Mouse (Mus musculus): Measurements from ENCODE around the gene Atoh8.

Atoh8 gene

GRCm38 (mm10) chr6:72225686-72226085 lies 9.7 kb downstream of the Atoh8 start:
- DNase-seq (ENCODE audit: low spot score) = no peak

GRCm38 (mm10) chr6:72223892-72224291 lies 11.5 kb downstream of the Atoh8 start:
- no peak for DNase-seq (ENCODE audit: low spot score)

DNA sequence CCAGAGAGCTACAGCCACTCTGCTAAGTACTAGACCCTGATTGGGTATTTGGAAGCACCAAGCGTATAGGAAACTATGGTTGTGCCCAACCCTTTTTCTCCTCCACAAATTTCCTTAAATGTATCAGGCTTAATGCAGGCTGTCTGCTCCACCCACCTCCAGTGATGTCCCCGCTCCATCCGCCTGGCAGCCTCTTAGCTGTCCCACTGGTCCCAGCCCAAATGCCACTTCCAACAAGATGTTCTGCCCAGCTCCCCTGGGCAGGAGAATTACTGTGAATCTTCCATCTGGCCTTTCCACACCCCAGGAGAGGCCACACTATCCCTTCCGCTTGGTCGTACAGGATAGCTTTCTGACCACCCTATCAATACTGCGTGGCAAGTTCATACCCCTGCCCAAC lies 12.5 kb downstream of the Atoh8 start:
- DNase-seq (ENCODE audit: low spot score) = no peak

- peak; percentile 64 for DNase-seq (ENCODE audit: low spot score)
These were observed 13.1 kb downstream of the Atoh8 start for GRCm38 (mm10) chr6:72222271-72222724.

DNA sequence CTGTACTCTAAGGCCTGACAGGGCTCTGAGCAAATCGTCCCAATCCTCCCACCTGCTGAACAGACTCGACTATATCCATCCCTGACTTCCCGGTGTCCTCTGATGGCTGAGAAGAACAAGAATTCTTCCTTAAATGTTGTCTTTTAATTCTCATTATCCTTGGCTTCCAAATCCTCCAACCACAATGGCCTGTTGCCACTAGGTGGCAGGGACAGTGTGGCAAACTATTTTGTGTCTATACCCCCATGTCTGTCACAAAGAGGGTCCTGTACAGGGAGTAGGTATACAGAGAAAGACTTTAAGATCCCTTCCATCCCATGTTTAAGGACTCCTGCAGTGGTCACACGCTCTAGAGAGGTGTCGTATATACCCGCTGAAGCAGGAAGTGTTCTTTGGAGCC lies 14.1 kb downstream of the Atoh8 start:
- no peak for DNase-seq (ENCODE audit: low spot score)

DNA sequence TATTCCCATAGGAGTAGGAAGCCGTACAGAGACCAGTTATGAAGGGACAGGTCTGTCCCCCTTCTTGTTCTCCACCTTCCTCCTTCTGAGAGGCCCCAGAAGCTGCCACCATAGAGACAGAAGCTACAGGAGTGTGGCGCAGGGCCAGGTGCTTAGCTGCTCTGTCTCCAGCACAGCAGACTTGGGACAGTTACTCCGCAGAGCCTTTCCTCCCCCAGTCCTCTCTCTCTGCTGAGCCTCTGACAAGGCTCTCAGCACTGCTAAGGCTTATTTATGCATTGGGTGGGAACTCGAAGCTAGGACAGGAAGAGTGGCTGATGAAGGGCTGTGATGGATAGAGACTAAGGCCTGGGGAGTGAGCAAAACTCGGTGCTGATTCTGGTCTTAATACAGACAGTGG lies 15.8 kb downstream of the Atoh8 start:
- no peak for DNase-seq (ENCODE audit: low spot score)

- no peak for DNase-seq (ENCODE audit: low spot score)
These were observed 17.1 kb downstream of the Atoh8 start for GRCm38 (mm10) chr6:72218281-72218680.

GRCm38 (mm10) chr6:72217415-72217784 lies 18.0 kb downstream of the Atoh8 start:
- no peak for DNase-seq (ENCODE audit: low spot score)

DNA sequence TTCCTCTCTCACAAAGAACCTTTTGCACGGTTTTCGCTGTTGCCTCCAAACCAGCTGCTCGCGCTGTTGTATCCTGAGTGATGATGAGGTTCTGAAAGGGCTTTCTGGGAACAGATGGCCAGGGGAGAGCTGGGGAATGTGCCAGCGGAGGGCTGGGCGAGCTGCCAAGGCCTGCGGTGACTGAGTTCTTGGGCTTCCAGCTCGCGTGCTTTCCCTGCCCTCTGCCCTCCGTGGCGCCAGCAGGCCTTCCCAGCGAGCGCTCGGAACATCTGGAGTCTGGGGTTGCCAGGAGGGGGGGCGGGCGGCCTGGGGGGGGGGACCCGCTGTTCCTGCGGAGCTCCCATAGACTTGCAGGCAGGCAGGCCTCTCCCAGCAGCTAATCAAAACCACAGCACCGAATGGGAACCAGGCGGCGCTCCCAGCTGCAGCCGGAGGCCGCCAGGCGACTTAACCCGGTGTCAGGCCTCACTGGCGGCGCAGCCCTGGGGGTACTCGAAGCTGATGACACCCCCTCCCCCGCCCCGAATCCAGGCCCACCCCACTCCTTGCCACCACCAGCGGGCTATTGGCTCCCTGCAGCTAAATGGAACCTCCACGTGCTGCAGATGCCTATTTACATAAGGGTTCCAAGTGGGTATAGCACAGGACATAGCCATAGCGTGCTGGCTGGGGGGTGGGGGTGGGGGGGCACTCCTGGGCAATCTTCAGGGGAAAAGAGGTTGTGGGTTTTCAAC lies 18.5 kb downstream of the Atoh8 start:
- peak; percentile 94 for DNase-seq (ENCODE audit: low spot score)

GRCm38 (mm10) chr6:72215582-72215981 lies 19.8 kb downstream of the Atoh8 start:
- DNase-seq (ENCODE audit: low spot score) = no peak

DNA sequence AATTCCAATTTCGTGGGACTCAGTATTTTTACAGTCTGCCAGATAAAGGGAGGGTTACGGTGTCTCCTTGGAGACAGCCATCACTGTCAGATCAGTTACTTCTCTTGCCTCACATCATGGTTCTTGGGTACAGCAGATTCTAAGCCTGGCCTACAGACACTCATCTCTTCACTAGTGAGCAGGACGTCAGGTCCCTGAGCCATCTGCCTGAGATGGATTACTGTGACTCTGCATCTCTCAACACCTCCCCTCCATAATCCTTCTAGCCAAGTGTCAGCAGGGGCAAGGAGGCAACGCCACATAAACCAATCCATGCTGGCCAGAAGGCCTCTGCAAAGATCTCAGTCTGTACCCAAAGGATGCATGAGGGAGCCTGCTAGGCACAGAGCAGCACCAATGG lies 24.0 kb downstream of the Atoh8 start:
- no peak for DNase-seq (ENCODE audit: low spot score)

- DNase-seq (ENCODE audit: low spot score) = no peak
These were observed 24.6 kb downstream of the Atoh8 start for GRCm38 (mm10) chr6:72210823-72211222.

DNA sequence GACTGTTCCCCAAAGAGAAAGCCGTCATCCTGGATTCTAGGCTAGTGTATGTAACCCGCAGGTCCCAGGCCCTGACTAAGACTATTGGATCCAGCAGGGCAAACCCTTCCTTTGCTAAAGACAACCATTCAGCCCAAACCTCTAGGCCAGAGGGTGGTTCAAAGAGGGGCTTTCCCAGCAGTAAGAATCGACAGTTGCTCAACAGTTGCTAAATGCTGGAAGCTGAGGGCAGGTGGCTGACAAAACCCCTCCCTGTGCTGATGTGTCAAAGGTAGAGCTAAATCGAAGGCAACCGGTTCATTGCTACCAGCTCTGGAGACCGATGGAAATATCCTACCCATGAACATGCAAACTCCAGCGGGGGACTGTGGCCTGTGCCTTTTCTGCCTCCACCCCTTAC lies 25.6 kb downstream of the Atoh8 start:
- DNase-seq (ENCODE audit: low spot score) = no peak

DNA sequence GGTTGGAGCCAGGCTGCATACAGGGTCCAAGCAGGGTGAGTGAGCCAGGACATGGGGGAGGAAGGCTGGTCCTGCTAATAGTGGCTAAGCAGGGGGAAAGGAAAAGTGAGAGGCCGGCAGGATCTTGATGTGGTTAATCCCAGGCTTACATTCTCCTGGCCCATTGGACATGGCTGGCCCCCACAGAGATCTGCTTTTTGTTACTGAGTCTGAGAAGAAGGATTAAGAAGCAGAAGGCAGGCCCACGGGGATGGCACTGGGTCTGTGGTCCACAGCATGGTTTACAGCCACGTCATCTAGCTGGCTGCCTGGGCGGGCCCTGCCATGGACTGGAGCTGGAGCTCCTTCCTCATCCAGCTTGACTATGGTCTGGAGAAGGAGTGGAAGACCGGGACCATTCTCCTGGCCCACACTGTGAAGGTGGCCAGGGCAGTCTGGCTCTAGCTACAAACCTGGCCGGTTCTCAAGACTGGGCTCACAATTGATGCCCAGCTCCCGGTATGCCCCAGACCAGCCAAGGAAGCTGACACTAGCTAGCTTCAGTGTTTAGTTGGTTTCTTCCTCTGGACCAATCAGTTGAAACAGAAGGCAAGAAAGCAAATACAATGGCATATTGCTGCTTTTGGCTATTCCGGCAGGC lies 26.9 kb downstream of the Atoh8 start:
- no peak for DNase-seq (ENCODE audit: low spot score)

DNA sequence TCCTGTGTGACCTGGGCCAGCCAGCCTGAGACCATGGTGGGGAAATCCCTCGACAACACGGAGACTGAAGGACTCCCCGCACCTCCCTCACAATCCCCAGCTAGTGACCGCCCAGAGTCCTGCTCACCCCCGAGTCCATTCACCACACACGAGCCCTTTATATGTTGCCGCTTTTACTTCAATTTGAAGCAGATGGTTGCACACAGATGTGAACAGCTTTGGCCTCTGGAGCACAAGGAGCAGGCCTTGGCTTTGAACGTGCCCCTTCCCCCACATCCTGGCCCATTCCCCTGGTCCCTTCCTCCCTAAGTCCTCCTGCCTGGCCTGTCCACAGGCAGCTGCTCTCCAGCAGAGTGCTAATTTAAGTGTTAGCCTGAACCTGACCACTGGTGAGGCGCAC lies 29.4 kb downstream of the Atoh8 start:
- no peak for DNase-seq (ENCODE audit: low spot score)

GRCm38 (mm10) chr6:72204858-72205257 lies 30.5 kb downstream of the Atoh8 start:
- DNase-seq (ENCODE audit: low spot score) = no peak

DNA sequence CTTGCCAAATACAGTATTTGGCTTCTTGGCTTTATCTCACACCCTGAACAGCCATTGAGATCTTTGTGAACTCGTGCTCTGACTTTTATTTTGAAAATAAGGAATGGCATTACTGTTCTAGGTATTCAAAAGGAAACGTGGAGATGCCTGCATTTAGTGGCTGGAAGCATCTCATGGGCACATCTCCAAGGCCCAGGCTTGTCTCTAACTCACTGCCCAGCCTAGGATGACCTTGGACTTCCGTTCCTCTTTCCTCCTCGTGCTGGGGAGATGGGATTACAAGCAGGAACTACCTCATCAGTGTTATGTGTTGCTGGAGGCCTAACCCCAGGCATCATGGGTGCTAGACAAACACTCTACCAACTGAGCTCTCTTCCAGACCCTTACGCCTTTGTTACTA lies 32.1 kb downstream of the Atoh8 start:
- DNase-seq (ENCODE audit: low spot score) = no peak

GRCm38 (mm10) chr6:72202732-72203131 lies 32.6 kb downstream of the Atoh8 start:
- DNase-seq (ENCODE audit: low spot score) = no peak

GRCm38 (mm10) chr6:72200595-72201256 lies 34.7 kb downstream of the Atoh8 start:
- DNase-seq (ENCODE audit: low spot score) = peak; percentile 47

DNA sequence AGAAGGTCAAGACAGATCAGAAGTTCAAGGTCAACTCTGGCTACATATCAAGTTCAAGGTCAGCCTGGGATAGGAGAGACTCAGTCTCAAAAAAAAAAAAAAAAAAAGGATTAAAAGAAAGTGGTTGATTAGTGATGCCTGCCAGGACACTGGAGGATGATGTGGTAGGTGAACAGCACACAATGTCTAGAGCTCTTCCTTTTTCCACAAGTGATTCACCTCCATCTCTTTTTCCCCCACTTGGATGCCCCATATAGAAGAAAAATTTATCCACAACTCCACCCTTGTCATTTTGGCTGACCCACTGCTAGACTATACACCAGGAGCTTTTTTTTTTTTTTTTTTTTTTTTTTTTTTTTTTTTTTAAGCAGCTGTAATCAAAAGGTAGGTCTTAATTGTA lies 37.9 kb downstream of the Atoh8 start:
- no peak for DNase-seq (ENCODE audit: low spot score)

DNA sequence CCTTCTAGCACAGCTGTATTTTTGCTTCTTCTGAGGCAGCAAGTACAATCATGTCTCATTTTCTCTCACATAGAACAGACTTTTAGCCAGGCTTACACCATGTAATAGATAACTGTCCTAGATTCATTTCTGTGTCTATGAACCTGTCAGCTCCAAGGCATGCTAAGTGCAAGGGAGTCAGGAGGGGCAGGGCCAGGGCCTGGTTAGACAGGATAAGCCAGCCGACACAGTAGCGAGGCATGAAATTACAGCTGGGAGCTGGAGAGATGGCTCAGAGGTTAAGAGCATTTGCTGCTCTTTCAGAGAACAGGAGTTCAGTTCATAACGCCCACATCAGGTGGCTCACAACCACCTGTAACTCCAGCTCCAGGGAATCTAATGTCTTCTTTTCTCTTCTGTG lies 38.7 kb downstream of the Atoh8 start:
- DNase-seq (ENCODE audit: low spot score) = no peak

DNA sequence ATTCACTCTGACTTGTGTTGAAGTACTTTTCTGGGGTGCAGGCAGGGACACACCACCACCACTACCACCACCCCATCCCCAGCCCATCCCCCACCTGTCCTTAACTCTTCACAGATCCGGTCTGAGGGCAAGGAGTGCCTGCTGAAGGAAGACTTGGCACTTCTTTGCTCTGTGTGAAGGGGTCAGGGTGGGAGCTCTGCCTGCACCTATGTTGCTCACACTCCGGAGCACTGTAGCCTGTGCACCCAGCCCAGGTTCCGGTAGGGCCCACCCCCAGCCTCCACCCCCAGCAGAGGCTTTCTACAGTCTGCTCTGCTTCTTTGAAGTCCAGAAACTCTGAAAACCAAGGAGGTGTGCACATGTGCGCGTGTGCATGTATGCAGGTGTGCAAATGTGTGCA lies 44.8 kb downstream of the Atoh8 start:
- no peak for DNase-seq (ENCODE audit: low spot score)

GRCm38 (mm10) chr6:72190120-72190519 lies 45.3 kb downstream of the Atoh8 start:
- DNase-seq (ENCODE audit: low spot score) = no peak

All from embryo, embryonic 10.5 days (tissue).